Mouse (Mus musculus) liver, embryonic 14 days (tissue): ENCODE data around the gene Nfkbil1. TPM values are rescaled to one million over a fixed set of nuclear protein-coding genes. Genes with fewer than 3 reads are reported as not detected.

ENCODE experiments used
- polyA plus RNA-seq: library from polyadenylated mRNA; depleted of rRNA; stranded (reverse); fragments of >200 nt; gene quantifications from 2 replicates; pipeline ENCODE4 v1.2.3, GENCODE M21; 2012; rRNA removed

Nfkbil1 gene
- polyA plus RNA-seq: 3.6 and 4.1 TPM in 2 replicates

DNA sequence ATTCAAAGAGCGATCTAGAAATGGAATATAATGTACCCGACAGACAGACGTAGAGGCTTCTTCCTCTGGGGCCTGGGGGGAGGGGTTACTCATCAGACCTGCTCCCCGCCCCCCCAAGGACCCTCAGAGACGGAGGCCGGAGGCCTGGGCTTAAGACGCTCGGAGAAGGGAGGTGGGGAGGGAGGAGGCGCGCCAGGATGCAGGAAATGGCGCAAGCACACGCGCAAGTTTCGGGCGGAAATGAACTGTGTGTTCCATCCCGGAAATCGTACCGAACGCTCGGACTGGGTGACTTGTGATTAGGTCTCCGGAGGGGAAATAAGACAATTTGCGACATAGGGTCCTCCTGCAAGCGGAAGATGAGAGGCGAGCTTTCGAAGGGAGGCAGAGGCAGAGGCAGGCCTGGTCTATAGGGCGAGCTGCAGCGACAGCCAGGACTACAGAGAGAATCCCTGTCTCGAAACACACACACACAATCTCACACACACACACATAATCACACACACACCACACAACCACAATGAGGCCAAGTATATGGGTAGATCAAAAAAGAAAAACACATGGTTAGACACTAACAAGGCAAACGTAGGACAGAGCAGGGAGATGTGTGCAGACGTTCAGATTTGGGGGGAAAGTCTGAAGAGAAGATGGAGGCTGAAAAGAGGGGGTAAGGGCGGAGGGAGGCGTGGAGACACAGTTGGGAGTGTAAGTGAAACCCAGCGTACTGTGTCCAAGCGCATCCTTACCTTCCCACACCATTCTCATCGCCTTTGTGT is at the start of gene Nfkbil1:
Gene Nfkbil1, minus strand, starts transcription at position 179 of the 776 bp plus-strand sequence.

GRCm38 (mm10) chr17:35262664-35263522 is 27.3 kb upstream of the Nfkbil1 start, which contains the start of gene H2-D1:
TSS of gene H2-D1 (plus strand) at chr17:35262730.

DNA sequence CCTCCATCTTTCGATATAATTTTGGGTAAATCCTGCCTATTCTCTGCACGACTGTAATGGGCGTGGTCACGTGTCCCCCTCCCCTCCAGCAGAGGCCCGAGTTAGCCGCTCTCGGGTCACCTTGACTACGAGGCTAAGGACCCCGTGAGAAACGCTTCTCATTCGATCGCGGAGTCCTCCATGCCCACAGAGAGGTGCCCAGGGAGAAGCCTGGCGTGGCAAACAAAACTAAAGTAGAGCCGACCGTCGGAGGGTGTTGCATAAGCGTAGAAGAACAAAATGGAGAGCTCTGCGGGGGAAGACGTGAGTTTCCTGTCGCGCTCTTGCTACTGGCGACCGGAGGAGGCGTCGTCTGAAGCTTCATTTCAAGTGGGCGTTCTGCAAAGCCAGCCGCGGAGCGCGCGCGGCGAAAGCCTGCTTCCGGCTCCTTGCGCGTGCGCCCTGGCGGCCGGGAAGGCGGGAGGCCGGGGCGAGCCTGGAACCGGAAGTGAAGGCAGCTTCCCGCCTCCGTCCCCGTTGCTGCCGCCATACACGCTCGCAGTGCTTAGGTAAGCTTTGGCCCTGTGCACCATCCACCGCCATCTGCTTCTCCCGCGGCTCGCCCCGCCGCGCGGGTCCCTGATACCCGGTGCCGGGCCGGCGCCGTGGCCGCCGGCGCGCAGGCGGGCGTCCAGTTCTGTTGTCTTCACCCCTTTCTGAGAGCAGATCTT is 5.9 kb upstream of the Nfkbil1 start, which contains the start of gene Ddx39b:
Gene Ddx39b, plus strand, starts transcription at position 442 of the 710 bp plus-strand sequence.

GRCm38 (mm10) chr17:35233114-35233980 is 2.2 kb downstream of the Nfkbil1 start, which contains the start of gene Atp6v1g2:
TSS of gene Atp6v1g2 (plus strand) at chr17:35233660.

DNA sequence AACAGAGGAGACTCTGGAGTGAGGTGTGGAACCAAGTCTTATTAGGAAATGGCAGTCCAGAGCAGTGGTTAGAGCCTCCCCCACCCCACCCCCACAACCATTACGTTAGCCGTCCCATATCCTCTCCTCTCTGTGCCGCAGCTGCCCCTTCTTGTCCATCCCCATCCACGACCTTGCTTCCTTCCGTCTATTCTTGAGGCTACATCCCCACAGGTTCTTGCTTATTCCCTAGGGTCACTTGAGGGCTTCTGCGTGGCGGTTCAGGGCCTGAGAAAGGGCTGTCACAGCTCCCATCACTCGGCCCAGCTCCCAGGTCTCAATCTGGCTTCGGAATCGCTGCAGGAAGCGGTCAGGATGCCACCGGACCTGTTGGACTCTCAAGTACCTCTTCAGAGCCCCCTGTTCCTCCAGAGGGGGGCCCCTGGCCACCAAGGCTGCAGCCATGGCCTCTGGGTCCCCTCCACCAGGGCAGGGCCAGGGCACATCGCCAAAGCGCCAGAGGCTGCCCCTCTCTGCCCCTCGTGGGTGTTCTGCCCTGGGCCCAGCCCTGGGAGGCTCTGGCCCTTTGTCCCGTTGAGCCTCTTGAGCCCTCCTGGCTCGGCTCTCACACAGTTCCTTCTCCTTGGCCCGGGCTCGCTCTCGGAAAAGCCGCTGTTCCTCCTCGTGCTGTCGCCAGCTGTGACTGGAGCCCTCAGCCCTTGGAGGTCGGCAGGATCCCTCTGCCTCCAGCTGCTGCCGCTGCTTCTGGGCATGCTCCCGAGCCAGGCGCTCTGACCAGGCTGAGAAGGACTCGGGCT is 15.2 kb downstream of the Nfkbil1 start, which contains the start of gene Gm16181:
Gene Gm16181, plus strand, starts transcription at position 679 of the 797 bp plus-strand sequence.

GRCm38 (mm10) chr17:35204494-35205379 is 30.9 kb downstream of the Nfkbil1 start, which contains the start of gene Lta:
TSS of gene Lta (minus strand) at chr17:35205351.

DNA sequence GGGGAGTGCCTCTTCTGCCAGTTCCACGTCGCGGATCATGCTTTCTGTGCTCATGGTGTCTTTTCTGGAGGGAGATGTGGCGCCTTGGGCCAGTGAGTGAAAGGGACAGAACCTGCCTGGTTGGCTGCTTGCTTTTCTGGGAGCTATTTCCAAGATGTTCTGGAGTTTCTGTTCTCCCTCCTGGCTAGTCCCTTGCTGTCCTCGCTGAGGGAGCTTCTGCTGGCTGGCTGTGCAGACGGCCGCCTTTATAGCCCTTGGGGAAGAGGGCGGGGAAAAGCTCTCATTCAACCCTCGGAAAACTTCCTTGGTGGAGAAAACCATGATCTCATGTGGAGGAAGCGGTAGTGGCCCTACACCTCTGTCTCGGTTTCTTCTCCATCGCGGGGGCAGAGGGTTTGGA is 33.8 kb downstream of the Nfkbil1 start, which contains the start of gene Tnf:
Gene Tnf, minus strand, starts transcription at position 221 of the 400 bp plus-strand sequence.

GRCm38 (mm10) chr17:35193881-35194843 is 41.4 kb downstream of the Nfkbil1 start, which contains the start of gene Ltb:
TSS of gene Ltb (plus strand) at chr17:35194439.

DNA sequence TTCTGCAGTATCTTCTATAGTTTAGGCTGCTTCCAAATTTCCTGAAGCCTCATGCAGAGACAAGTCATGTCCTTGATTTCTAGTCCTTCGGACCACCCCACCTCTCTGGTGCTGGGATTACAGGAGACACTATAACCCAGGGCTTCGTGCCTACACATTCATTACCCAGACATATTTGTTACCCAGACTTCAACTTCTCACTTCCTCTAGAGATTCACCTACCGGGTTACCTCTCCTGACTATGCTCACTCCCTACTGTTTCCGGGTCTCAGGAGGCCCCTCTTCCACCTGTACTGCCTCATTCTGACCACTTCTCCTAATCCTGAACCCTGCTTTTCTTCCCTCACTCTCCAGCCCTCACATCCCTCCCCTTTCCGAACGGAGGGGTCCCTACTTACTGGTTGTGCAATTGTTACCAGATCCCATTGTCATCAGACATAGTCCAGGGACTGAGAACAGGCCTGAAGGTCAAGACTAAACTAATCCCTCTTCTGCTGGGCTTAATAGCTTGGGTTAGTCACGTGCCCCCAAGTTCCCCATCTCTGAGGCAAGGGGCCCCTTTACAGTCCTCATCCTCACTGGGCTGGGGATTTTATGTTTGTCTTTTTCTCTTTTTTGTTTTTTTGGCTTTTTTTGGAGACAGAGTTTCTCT is 47.5 kb downstream of the Nfkbil1 start, which contains the start of gene Lst1:
Gene Lst1, minus strand, starts transcription at position 481 of the 652 bp plus-strand sequence.

GRCm38 (mm10) chr17:35175968-35176367 is 59.6 kb downstream of the Nfkbil1 start, which contains the start of gene Aif1:
TSS of gene Aif1 (minus strand) at chr17:35176068.

Other genes with a start within 250 kb of the Nfkbil1 start
- gene Vars, start 234.8 kb downstream of the Nfkbil1 start, polyA plus RNA-seq: 58.0 and 65.7 TPM in 2 replicates
- 0.12 and 0.20 TPM in 2 replicates for gene Vwa7, start 219.2 kb downstream of the Nfkbil1 start, polyA plus RNA-seq
- gene Sapcd1, start 207.8 kb downstream of the Nfkbil1 start, polyA plus RNA-seq: 2.0 TPM in 2 replicates
- gene Msh5, start 189.0 kb downstream of the Nfkbil1 start, polyA plus RNA-seq: 3.3 and 4.1 TPM in 2 replicates
- gene Clic1, start 185.8 kb downstream of the Nfkbil1 start, polyA plus RNA-seq: 70.1 and 85.9 TPM in 2 replicates
- gene Ddah2, start 176.8 kb downstream of the Nfkbil1 start, polyA plus RNA-seq: 11.1 and 13.5 TPM in 2 replicates
- 0.21 and 0.24 TPM in 2 replicates for gene Ly6g6c, start 170.4 kb downstream of the Nfkbil1 start, polyA plus RNA-seq
- gene Mpig6b, start 169.6 kb downstream of the Nfkbil1 start, polyA plus RNA-seq: 1.8 and 2.7 TPM in 2 replicates
- 0.03 and 0.15 TPM in 2 replicates for gene Ly6g6e, start 158.9 kb downstream of the Nfkbil1 start, polyA plus RNA-seq
- gene Ly6g6d, start 157.7 kb downstream of the Nfkbil1 start, polyA plus RNA-seq: 0.66 and 0.76 TPM in 2 replicates
- 4.6 TPM in 2 replicates for gene Ly6g6f, start 150.2 kb downstream of the Nfkbil1 start, polyA plus RNA-seq
- 25.1 and 29.0 TPM in 2 replicates for gene Abhd16a, start 146.5 kb downstream of the Nfkbil1 start, polyA plus RNA-seq
- not detected in 2 replicates for gene Ly6g5c, start 127.5 kb downstream of the Nfkbil1 start, polyA plus RNA-seq
- gene Ly6g5b, start 120.4 kb downstream of the Nfkbil1 start, polyA plus RNA-seq: 0.42 and 0.67 TPM in 2 replicates
- 9.1 and 10.2 TPM in 2 replicates for gene Gpank1, start 114.3 kb downstream of the Nfkbil1 start, polyA plus RNA-seq
- gene Csnk2b, start 113.7 kb downstream of the Nfkbil1 start, polyA plus RNA-seq: 76.9 and 86.4 TPM in 2 replicates
- 1.2 and 1.6 TPM in 2 replicates for gene D17H6S53E, start 109.4 kb downstream of the Nfkbil1 start, polyA plus RNA-seq
- gene Apom, start 103.7 kb downstream of the Nfkbil1 start, polyA plus RNA-seq: 296 and 349 TPM in 2 replicates
- gene Bag6, start 100.6 kb downstream of the Nfkbil1 start, polyA plus RNA-seq: 40.6 and 45.5 TPM in 2 replicates
- gene Prrc2a, start 70.9 kb downstream of the Nfkbil1 start, polyA plus RNA-seq: 48.0 and 59.1 TPM in 2 replicates
- gene Aif1, start 59.7 kb downstream of the Nfkbil1 start, polyA plus RNA-seq: 9.0 and 9.2 TPM in 2 replicates
- 21.0 and 28.7 TPM in 2 replicates for gene Lst1, start 47.4 kb downstream of the Nfkbil1 start, polyA plus RNA-seq
- 0.53 and 0.76 TPM in 2 replicates for gene Ltb, start 41.4 kb downstream of the Nfkbil1 start, polyA plus RNA-seq
- gene Tnf, start 33.8 kb downstream of the Nfkbil1 start, polyA plus RNA-seq: 0.33 and 0.48 TPM in 2 replicates
- 0.03 and 0.09 TPM in 2 replicates for gene Lta, start 30.4 kb downstream of the Nfkbil1 start, polyA plus RNA-seq
- 0.10 TPM in 1 of 2 replicates, not detected in the other for gene Gm16181, start 15.0 kb downstream of the Nfkbil1 start, polyA plus RNA-seq
- 1.6 and 1.7 TPM in 2 replicates for gene Atp6v1g2, start 2.1 kb downstream of the Nfkbil1 start, polyA plus RNA-seq
- 174 and 208 TPM in 2 replicates for gene Ddx39b, start 6.0 kb upstream of the Nfkbil1 start, polyA plus RNA-seq
- gene H2-D1, start 26.9 kb upstream of the Nfkbil1 start, polyA plus RNA-seq: 35.7 and 45.9 TPM in 2 replicates
- 0.50 and 0.63 TPM in 2 replicates for gene H2-Q1, start 84.6 kb upstream of the Nfkbil1 start, polyA plus RNA-seq
- gene H2-Q2, start 106.5 kb upstream of the Nfkbil1 start, polyA plus RNA-seq: 0.53 and 0.67 TPM in 2 replicates
- gene H2-Q4, start 143.8 kb upstream of the Nfkbil1 start, polyA plus RNA-seq: 6.6 and 6.8 TPM in 2 replicates
- 10.0 and 11.4 TPM in 2 replicates for gene H2-Q6, start 189.1 kb upstream of the Nfkbil1 start, polyA plus RNA-seq
- gene H2-Q7, start 203.4 kb upstream of the Nfkbil1 start, polyA plus RNA-seq: 20.5 and 21.9 TPM in 2 replicates
- 112 and 136 TPM in 2 replicates for gene H2-Q10, start 234.3 kb upstream of the Nfkbil1 start, polyA plus RNA-seq